Mouse (Mus musculus): ENCODE measurements around the gene Ppp1r16b.

- no peak for TF ChIP-seq POLR2A (IDR thresholded peaks at IDR 0.05; ENCODE audit: borderline replicate concordance, extremely low read depth, insufficient read depth, insufficient read length, poor library complexity, severe bottlenecking)
- TF ChIP-seq CTCF (IDR thresholded peaks at IDR 0.05; ENCODE audit: borderline replicate concordance, extremely low read depth, insufficient read depth, insufficient read length), result no peak
Observed at GRCm38 (mm10) chr2:158749366-158749765, 84.2 kb downstream of the Ppp1r16b start.

Data from brain, embryonic 14.5 days (tissue).